9 mouse cellular contexts compared by ENCODE assay signal in the genomic region with DNA sequence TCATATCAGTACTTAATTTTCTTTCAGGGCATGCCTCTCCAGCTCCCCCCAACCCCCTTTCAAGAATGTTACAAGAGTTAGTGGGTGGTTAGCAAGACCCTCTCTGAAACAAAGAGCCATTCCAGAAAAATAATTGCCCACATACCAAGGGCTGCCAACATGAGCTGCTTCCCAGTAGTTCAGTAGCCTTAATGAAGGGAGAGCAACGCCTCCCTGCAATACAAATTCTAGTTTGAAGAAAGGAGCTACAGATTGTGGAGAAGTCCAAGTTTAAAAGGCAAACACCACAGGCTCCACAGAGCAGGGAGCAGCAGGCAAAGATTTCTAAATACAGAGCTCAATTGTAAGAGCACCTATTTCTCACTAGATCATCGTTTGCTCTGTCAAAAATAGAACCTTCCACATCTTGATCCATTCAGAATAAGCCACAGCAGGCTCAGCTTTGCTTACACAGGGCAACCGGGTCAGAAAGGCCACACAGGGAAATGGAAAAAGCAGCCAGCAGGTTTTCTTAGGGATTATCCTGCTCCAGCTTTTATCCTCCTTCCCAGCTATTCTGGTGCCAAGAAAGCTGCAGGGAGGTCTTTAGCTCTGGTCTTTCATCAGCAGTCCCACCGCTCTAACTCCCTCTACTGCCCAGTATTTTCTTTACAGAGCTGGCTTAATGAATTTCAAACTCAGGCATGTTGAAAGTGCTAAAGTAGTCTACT. TPM values are rescaled to one million over a fixed set of nuclear protein-coding genes. Genes with fewer than 3 reads are reported as not detected.
DNase-seq lines count a peak whose midpoint lies in the region; ATAC-seq lines count a peak whose summit lies in the region.
"Had no signal": no experiment of that assay in that cellular context is flagged by ENCODE, and none has a peak within 500 bp of the region (broad histone marks: within the 10 kb centered on the region; RNA-seq: fewer than 3 reads in every experiment).

No protein-coding gene starts in this region.

- no peak overlapping the region for H3K27ac ChIP-seq in neural tube, embryonic 11.5 days (ENCODE audit: low read depth, low read length)
- no peak overlapping the region for H3K27ac ChIP-seq in stomach, embryonic 16.5 days (ENCODE audit: low read length)
- H3K27ac ChIP-seq: lung, embryonic 15.5 days had no signal

- H3K4me2 ChIP-seq in neural tube, embryonic 11.5 days (ENCODE audit: low read depth), result no peak overlapping the region
- no peak overlapping the region for H3K4me2 ChIP-seq in stomach, embryonic 16.5 days (ENCODE audit: low read depth, low read length)
- H3K4me2 ChIP-seq: lung, embryonic 15.5 days had no signal

- no peak overlapping the region for H3K4me3 ChIP-seq in neural tube, embryonic 11.5 days (ENCODE audit: low read depth, low read length)
- H3K4me3 ChIP-seq in stomach, embryonic 16.5 days (replicated peaks; ENCODE audit: low read length), result no peak overlapping the region
- H3K4me3 ChIP-seq: lung, embryonic 15.5 days had no signal

- no peaks in the 10 kb centered on the region for H3K9me3 ChIP-seq in neural tube, embryonic 11.5 days (ENCODE audit: control insufficient read depth, low read length)
- no peaks in the 10 kb centered on the region for H3K9me3 ChIP-seq in stomach, embryonic 16.5 days (replicated peaks; ENCODE audit: control insufficient read depth, low read length)
- H3K9me3 ChIP-seq: lung, embryonic 15.5 days had no signal

- DNase-seq in cerebellum, postnatal 14 days, result peak; percentile 63 to 67
- no peak for DNase-seq in cerebellum, adult 11-12 months
- DNase-seq in neural tube, embryonic 11.5 days (ENCODE audit: low spot score), result peak; percentile 32
- DNase-seq in neural tube, embryonic 10.5 days (ENCODE audit: extremely low spot score, low spot score), result no peak
- peak; percentile 32 to 35 for DNase-seq in layer of hippocampus, postnatal 10 days (ENCODE audit: low spot score in 2 of 2)

- no peak overlapping the region for H3K9ac ChIP-seq in neural tube, embryonic 11.5 days (ENCODE audit: low read length)
- H3K9ac ChIP-seq in stomach, embryonic 16.5 days (ENCODE audit: low read length), result no peak overlapping the region
- H3K9ac ChIP-seq: lung, embryonic 15.5 days had no signal

- ATAC-seq in neural tube, embryonic 11.5 days (ENCODE audit: insufficient read depth, low FRiP score, low TSS enrichment), result no peak
- peak; percentile 40; the same call in 1 of the 2 replicates for ATAC-seq in stomach, embryonic 16.5 days (ENCODE audit: insufficient read depth, low FRiP score)
- no peak for ATAC-seq in activated CD4-positive, CD25-positive, alpha-beta regulatory T cell, adult 4 months
- ATAC-seq in cerebellum, adult (ENCODE audit: insufficient number of reproducible peaks, low FRiP score, low TSS enrichment), result no peak

- H3K4me1 ChIP-seq in neural tube, embryonic 11.5 days (ENCODE audit: control insufficient read depth, insufficient read depth, low read length), result no peaks in the 10 kb centered on the region
- H3K4me1 ChIP-seq in stomach, embryonic 16.5 days (ENCODE audit: control insufficient read depth, insufficient read depth, low read length), result peaks cover 8% of the 10 kb centered on the region; the same call in 1 of the 2 replicates
- H3K4me1 ChIP-seq: lung, embryonic 15.5 days had no signal

- H3K27me3 ChIP-seq in neural tube, embryonic 11.5 days (ENCODE audit: control insufficient read depth, insufficient read depth, low read length), result no peaks in the 10 kb centered on the region
- no peaks in the 10 kb centered on the region for H3K27me3 ChIP-seq in stomach, embryonic 16.5 days (ENCODE audit: control insufficient read depth, insufficient read depth, low read length)
- H3K27me3 ChIP-seq: lung, embryonic 15.5 days had no signal

- H3K36me3 ChIP-seq in neural tube, embryonic 11.5 days (ENCODE audit: control insufficient read depth, insufficient read depth, low read length), result no peaks in the 10 kb centered on the region
- H3K36me3 ChIP-seq in stomach, embryonic 16.5 days (ENCODE audit: control insufficient read depth, insufficient read depth, low read length), result no peaks in the 10 kb centered on the region

- WGBS in neural tube, embryonic 11.5 days, result 20% methylated on average over 4 of the region's 4 CpGs
- WGBS in stomach, embryonic 16.5 days, result 12% methylated on average over 4 of the region's 4 CpGs

RNA-seq across cellular contexts. Expression of a gene that starts 13.6 kb away (rescaled TPM):
- 788 and 794 TPM in 2 replicates for polyA plus RNA-seq in neural tube, embryonic 11.5 days (2014; fragmentation: Nextera tagmentation; extraction: Ambion mirVana)
- 100 to 1,000 TPM in 1 of 2 experiments, 10 to 100 TPM in 1; 97.8 to 112 TPM for total RNA-seq in layer of hippocampus, postnatal 10 days (2021)
- 439 and 513 TPM in 2 replicates for polyA plus RNA-seq in stomach, embryonic 16.5 days (2015; fragmentation: Nextera tagmentation; extraction: Ambion mirVana)
- polyA plus RNA-seq in activated CD4-positive, CD25-positive, alpha-beta regulatory T cell, adult 4 months (2017; shearing (Covaris generic)), result 100 to 1,000 TPM; 402 to 505 TPM

Comparison
In these comparisons a context has a peak if more than half of its experiments do, and no peak if none do; other contexts are left out.
1. DNase-seq: peak in cerebellum, postnatal 14 days (2 of 2), neural tube, embryonic 11.5 days (single experiment) and layer of hippocampus, postnatal 10 days (2 of 2); none in cerebellum, adult 11-12 months (single experiment) and neural tube, embryonic 10.5 days (single experiment).